Mouse (Mus musculus) right cerebral cortex, postnatal 25 days (tissue): Measurements from ENCODE around the gene Sprtn.

Source experiments
- DNase-seq: peaks from one replicate; pipeline ENCODE4 v3.0.0; 2022

The Sprtn gene

DNA sequence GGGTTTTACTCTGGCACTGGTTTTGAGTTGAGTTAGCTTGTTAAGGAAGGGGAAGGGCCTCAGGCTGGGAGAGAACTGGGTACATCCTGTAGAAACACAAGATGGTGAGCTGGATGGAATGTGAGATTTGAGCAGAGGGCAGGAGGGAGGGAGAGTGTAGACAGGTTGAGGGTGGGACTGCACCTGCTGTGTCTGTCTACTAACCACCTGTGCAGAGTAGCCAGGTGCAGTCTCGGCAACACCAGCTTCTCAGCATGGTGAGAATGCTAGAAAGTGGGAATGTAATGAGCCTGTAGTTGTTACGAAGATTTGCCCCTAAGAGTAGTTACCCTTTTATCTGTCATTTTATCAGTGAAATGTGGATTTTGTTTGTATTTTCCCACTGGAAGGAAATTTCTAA, 7.8 kb downstream of the Sprtn start:
- DNase-seq, result no peak

DNA sequence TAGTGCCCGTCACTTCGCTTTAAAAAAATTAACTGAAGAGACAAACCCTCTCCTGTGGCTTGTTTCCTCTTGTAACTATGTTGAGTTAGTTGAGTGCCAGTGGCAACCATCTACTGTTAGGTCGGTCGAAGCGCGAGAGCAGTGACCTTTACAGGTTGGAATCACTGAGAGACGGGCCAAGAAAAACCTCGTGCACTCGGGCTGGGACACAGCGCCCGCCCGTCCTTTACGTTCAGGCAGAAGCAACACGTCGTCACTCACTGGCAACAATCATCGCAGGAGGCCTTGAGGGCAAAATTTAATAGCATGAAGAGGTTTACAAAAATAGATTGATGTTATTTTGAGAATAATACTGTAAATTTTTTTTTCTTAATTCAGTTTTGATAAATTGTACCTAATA, 12.2 kb downstream of the Sprtn start:
- no peak for DNase-seq

DNA sequence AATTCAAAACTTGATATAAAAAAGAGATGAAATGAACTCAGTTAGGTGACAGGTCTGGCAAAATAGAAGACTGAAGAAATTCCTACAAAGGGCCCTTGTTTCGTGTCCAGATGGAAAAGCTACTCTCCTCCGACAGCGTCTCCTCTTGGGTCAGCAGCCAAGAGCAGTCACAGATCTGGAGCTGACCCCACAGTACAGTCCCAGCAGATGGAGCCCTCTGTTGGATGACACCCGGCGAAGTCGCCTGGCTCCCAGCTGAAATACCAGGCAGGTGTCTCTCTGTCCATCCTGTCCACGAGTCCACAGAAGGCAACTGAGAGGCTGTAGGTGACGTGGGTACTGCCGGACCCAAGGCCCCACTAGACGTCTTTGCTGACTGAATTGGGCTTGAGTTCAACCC, 12.7 kb downstream of the Sprtn start:
- DNase-seq, result no peak

DNA sequence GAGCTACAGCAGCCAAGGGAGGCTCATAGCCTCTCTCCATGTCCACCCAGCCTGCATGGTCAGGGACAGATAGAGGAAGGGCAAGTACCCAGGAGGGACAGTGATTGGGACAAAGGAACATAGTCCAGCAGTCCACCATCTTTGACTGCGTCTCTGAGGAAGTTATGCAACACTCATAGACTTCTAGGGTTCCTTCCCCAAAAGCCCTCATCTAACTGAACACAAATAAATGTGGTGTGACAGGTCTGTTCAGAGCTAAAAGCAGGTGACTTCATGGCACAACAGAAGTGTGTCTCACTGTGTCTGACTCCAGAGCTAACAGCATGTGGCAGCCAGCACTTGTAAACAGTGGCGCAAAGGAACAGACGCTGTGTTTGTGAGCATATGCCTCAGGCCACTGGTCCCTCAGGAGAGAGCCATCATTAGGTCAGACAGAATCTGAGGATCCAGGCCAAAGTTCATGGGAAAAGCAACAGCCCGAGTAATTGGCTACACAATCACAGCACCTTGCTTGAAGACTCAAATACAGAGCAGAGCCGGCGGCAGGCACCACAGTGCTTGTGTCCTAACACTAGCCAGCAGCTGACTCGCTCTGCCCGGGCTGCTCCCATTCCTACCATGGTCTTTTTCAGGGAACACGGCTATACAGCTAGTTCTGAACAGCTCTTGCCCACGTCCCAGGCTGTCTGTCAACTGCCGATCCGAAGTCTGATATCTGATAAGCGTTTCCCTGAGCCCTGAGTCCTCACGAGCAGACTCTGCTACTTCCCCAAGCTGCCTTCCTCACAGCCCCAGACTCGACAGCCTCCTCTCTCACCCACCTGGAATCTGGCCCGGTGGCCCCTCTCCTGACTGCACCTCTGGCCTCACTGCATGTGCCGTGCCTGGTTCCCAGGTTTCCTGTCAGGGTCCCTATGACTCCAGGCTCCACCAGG, 14.5 kb downstream of the Sprtn start:
- no peak for DNase-seq

DNA sequence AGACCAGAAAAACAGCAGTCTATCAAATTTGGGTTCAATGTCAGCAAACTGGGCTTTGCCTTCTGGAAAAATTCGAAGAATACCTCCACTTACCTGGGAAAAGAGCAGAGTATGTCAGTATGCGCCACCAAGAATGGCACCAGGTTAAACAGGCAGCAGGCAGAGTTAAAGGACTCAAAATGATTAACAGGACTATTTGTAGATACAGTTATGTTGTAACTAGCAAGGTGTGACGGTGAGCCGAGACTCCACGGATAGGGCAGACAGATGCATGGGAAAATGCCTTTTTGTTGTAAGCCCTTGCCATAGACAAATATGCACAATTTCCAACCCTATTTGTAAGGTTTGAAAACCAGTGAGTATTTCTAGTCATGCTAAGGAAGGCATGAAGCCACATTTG, 16.4 kb downstream of the Sprtn start:
- no peak for DNase-seq

DNA sequence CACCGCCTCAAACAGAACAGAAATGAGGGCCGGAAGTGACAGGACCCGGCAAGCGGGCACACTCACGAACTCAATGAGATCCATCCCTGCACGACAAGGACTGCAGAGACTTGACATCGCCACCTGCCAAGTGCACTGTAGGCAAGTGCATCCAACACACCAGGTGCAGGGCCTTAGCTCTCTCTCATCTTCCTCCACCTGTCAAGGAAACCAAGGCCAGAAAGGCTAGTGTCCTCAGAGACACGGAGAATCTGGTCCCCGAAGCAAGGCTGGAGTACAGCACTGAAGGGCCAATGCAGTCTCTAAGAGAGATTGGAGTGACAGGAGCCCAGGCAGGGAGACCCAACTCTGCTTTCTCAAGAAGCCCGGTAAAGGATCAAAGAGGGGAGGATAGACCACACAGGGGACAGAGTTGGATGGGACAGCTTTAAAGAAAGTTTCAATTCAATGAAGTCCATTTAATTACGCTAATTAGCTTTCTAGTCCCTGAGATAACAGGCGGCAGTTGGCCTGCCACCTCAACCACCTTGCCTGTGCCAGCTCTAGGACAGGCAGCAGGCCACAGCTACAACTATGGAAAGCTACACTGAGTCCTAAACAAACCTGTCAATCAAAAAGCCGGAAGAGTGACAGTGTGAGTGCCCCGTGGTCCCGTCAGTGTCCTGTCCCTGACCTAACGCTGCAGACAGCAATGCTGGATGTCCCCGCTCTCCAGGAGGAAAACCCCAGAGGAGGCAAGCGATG, 20.2 kb downstream of the Sprtn start:
- no peak for DNase-seq

DNA sequence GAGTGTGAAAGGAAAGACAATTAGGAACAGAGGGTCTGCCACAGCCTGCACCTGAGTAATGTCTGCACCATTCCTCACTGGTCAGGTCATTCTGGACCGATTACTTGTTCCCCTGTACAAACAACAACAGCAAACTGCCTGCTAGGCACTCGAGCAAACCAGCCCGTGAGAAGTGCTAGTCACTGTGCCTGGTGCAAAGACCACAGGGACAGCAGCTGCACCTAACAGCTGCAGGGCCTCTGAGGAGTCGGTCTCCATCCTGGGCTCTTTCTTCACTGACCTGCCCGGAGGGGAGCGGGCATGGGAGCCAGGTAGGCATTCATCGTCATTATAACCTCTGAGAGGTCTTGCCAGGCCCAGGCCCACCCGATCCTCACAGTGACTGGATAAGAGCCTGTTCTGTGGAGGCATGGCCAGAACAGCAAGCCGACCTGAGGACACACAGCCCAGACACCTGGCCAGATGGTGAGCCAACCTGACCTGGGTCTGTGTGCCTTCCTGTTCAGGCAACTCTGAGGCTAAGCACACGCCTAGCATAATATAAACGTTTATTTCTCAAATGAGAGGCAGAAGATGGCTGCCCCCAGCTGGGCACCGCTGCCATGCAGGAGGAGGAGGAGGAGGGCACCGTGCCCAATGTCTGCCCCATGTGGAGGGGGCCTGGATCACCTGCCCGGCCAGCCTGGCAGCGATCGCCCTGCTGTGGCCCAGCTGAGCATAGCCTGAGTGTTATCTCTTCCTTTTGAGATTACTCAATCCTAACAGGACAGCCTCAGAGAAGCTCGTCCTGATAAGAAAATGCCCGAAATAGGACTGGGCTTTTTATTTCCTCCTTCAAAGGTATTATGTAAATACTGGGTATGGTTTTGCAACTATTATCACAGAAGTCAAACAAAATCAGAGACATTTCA, 23.9 kb downstream of the Sprtn start:
- DNase-seq, result no peak

DNA sequence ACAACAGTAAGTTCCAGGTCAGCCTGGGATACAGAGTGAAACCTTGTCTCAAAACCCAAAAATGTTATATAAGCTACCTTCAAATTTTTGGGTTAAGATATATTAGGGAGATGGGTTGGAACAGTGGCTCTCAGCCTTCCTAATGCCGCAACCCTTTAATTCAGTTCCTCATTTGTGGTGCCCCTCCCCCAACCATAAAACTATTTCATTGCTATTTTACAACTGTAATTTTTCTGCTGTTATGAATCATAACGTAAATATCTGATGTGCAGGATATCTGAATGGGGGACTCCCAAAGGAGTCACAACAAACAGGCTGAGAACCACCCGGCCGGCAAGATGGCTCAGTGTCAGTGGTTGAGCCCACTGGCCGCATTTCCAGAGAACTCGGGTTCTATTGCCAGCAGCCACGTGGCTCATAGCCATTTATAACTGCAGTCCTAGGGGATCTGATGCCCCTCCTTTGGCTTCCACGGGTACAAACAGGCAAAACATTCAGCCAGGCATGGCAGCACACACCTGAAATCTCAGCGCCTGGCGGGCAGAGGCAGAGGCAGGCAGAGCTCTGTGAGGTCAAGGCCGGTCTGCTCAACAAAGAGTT, 24.9 kb downstream of the Sprtn start:
- DNase-seq, result no peak

DNA sequence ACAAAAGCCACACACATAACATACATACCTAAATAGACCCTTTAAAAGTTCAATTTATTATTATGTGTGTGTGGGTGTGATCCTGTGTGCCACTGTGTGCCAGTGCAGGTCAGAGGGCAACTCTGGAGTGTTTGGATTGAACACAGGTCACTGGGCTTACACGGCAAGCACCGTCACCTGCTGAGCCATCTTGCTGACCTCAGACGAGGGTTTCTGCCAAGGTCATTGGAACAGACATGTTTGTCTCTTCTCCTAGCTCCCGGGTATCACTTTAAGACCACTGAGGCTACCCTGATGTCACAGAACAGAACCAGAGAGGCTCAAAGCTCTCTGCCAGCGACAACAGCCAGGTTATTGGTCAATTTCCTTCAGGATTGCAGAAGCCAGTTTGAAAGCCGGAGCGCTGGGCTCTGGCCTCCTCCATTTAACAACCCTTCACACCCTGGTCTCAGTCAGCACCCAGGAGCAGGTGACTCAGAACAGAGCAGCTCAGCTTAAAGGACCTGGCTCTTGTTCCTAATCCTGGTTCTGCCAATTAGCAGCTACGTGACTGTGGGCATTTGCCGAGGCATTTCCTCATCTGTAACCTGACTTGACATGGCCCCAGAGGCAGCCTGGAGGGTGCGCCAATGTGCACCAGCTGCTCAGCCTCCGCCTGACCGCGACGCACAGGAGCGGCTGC, 26.4 kb downstream of the Sprtn start:
- no peak for DNase-seq

DNA sequence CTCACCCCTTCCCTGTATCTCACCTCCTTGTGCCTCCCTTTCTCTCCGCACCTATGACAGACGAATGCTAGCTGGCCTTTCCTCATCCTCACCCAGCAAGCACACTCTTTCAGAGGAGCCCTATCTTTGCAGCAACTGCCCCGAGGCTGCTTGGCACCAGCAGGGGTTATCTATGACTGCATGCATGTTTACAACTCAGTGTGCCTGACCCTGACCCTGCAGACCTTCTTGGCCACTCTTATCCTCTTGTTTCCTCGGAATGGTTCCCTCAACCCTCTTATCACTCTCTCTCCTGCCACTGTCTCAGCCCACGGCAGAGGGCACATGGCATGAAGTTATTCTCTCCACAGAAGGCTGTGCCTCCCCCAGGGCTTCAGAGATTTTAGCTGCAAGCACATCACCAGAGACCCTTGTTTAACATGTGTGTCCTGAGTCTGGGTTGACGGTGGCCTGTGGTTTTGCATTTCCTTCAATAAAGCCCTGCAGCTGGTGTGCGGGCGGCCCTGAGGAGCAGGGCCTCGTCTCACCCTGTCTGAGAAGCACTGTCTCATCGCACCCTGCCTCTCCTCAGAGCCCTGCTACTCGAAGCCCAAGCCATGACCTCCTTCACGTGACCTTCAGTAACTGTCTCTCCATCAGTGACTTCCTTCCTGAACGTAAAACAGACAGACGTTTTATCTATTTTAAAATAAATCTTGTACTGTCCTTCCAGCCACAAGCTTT, 28.0 kb downstream of the Sprtn start:
- DNase-seq, result no peak

DNA sequence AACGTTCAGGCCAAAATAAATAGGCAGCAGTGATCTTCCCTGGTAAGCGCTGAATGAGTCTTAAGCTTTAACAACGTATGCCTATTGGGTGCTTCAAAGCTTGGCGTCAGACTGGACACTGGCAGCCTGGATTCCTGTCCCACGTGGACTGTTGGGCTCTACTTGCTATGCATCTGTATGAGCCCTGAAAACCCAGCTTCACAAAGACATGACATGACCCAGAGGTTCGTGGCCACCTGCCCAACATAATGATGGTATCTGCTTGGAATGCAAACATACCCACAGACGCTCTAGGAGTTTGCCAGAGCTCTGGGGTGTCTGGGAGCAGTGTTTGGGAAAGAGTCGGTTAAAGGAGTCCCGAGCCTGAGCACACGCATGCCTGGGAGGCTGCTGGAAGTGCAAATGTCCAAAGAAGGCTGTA, 28.7 kb downstream of the Sprtn start:
- no peak for DNase-seq

DNA sequence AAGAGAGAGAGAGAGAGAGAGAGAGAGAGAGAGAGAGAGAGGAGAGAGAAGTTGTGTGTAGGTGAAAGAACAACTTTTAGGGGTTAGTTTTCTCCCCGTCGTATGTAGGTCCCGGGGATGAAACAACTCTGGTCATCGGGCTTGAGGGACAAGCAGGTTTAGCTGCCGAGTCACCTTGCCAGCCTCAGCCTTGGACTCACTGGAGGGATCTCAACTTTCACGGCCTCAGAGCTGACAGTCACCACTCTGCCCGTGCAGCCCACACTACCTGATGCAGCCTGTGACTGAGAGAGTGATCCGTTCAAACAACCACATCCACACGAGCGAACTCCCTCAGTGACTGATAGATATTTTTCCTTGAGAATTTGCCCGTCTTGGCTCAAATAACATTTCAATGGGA, 31.3 kb downstream of the Sprtn start:
- DNase-seq, result no peak

DNA sequence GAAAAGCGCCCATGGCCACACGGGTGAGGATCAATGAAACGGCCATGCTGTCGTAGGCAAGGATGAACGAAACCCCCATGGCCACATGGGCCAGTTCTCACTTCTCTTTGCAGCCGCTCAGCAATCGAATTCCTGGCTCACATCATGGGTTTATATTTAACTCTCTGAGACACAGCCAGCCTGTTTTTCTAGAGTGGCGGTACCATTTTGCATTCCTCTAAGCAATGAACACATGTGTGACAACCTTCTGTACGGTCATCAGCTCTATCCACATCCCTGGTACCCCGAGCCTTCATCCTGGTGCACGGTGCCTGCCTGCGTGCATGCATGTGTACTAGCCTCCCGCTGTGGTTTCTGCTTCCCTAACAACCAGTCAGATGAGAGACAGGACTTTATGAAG, 32.4 kb downstream of the Sprtn start:
- no peak for DNase-seq

DNA sequence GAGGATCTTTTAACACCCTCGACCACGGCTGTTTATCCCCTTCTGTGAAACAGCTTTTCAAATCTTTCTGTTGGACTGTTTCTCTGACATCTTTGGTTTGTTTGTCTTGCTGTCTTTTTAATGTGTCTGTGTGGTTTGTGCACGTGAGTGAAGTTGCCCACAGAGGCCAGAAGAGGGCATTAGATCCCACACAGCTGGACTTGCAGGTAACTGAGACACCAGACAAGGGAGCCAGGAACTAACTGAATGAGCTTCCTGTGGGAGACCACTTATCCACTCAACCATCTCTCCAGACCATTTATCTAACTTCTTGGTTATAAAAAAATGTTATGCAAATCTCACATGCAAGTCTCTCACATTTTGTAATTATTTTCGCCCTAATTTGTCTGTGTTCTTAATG, 33.0 kb downstream of the Sprtn start:
- DNase-seq, result no peak

DNA sequence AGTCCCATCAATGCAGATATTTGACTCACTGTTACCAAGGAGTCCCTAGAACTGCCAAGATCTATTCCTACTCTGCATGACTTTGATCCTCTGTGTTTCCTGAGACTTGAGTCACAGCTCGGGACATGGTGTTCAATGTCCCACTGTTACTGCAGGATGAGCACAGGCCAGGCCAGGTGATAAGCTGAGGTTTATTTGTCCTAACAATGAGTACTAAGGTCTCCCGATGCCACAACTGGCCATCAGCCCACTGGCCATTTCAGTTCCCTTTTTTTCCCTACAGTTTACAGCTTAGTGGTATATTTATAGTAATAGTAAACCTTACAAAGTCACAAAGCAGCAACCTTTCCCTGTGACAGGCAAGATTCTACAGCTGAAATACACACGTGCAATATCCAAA, 34.7 kb downstream of the Sprtn start:
- DNase-seq, result no peak

DNA sequence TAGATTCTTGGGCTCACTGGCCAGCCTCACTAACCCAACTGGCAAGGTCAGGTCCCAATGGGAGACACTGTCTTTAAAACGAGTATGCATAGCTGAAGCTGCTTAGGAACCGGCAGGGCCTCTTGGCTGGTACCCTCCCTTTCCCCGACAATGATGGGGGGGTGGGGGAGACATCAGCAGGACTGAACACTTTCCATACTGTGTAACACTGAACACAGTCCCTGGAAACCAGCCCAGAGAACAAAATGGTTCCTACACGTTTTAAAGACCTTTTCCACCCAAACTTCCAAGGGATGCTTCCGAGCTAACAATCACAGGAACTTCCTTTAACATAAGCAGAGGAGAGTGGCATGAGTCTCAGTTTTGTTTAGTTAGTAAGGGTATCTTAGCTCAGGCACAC, 37.4 kb downstream of the Sprtn start:
- DNase-seq, result no peak

DNA sequence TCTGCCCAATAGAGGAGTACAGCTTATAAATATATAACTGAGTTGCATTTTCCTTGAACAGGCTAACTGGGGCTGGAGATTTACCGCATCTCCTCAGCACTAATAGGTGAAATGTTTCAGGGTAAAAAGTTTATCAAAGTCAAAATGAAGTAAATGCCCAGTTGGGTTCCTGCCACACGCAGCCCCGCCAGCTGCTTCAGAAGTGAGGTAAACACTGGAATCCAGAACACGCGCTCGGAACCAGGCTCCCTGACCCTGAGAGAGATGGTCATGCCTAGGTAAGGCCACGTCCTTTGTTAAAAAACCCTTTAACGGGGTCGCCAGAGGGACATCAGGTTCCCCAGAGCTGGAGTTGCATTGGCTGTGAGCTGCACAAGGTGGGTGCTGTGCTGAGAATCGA, 39.0 kb downstream of the Sprtn start:
- DNase-seq, result no peak

DNA sequence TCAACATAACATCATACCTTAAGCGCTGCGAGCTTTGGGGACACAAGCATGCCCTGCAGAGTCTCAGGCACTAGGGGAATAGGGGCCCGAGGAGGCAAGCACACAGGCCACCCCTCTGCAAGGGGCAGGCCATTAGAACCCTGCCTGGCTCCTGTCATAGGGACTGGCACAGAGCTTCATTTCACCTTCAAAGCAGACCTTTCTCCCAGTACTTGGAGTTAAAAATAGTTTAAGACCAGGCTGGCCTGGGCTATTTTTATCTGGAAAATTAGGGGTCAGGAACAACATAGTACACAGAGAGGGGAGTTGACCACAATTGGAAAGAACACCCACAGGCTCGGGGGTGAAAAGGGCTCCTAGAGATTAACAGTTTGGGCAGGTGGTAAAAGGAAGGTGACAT, 39.6 kb downstream of the Sprtn start:
- no peak for DNase-seq

DNA sequence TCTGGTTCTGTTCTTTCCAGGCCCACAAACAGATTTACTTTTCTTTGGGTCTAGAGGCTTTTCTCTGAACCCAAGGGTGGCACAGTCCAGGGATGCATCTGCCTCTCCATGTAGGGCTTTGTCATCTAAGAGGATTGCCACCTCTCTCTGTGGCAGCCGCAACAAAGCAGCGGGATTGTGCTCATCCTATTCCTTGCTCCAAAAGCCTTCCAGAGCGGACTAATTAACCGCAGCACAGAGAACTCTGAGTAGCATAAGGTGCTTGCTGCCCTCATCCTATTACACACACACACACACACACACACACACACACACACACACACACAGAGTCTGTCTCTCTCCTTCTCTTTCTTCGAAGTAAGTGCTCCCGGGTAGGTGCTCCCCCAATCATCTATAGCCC, 46.1 kb downstream of the Sprtn start:
- no peak for DNase-seq

DNA sequence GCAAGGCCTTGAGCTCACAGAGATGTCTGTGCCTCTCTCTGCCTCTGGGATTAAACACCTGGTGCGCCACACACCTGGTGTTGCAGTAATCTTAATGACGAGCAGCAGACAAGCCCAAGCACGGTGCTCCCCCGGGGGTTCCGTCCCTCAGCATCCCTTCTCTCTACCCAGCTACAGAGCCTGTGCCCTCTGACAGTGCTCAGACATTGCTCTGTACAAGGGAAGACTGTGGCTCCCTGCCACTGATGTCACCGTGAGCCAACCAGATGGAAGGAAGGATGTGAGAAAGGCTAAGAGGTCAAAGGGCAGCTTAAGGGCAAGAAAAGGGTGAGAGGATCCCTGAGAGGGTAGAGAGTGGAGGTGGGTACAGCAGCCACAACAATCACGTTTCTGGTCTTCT, 46.7 kb downstream of the Sprtn start:
- DNase-seq, result no peak
